Mouse (Mus musculus) brain, embryonic 14.5 days (tissue): ENCODE measurements at regions not wholly inside any gene's neighbourhood (a gene's known extent, or its start where the extent isn't known, plus 50 kb on each side); places are given as distances from the start of the nearest gene placed in this dataset.

ENCODE experiments used
- CTCF ChIP-seq: fragments of 200-500 bp; IDR thresholded peaks from 2 replicates; pipeline ENCODE4 v1.5.1; 2012; ENCODE audit warnings: inconsistent platforms, mild to moderate bottlenecking, moderate library complexity, borderline replicate concordance; ENCODE audit not compliant: insufficient read depth, insufficient read length; ENCODE audit errors: extremely low read depth
- POLR2A ChIP-seq: fragments of 200-500 bp; IDR thresholded peaks from 2 replicates; pipeline ENCODE4 v1.6.1; 2012; ENCODE audit warnings: mild to moderate bottlenecking, inconsistent platforms, borderline replicate concordance; ENCODE audit not compliant: poor library complexity, insufficient read depth, insufficient read length, severe bottlenecking; ENCODE audit errors: extremely low read depth

- TF ChIP-seq CTCF (no peak), POLR2A (no peak)
Measured at GRCm38 (mm10) chr10:17589136-17589535, 133.9 kb upstream of the Cited2 start.
